Mouse (Mus musculus) spleen, adult 2 months (tissue): Measurements from ENCODE around the gene Kirrel3.

Experiments used
- CTCF ChIP-seq: fragments of 200-500 bp; IDR thresholded peaks from 2 replicates; pipeline ENCODE4 v1.5.1; 2011; ENCODE audit warnings: mild to moderate bottlenecking, inconsistent platforms; ENCODE audit not compliant: insufficient read depth, insufficient read length, insufficient replicate concordance; ENCODE audit errors: extremely low read depth
- POLR2A ChIP-seq: fragments of 200-500 bp; IDR thresholded peaks from 2 replicates; pipeline ENCODE4 v1.6.1; 2011; ENCODE audit warnings: low read depth, low read length, inconsistent platforms

DNA sequence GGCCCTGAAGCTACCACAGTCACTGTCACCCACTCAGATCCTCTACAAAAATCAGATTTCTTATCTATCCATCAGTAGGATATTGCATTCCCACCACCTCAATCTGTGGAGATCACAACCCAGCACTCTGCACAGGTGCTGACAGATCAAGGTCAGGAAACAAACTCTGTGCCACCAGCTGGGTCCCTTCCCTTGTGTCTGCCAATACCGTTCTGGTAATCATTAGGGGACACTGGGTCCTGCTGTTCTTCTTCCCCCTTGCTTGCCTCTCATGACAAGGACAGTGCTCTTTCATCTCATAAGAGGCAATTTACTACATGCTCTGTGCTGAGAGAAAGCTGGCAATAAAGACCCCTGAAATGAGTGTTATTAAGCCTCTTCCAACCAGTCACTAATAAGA, 444.7 kb downstream of the Kirrel3 start:
- no peak for TF ChIP-seq CTCF
- TF ChIP-seq POLR2A: no peak
